Mouse (Mus musculus) right cerebral cortex, postnatal 4 days (tissue): ENCODE results near the gene Gbp7.
"Not testable (repeated sequence)": the region's sequence is repeated elsewhere in the genome, so short reads cannot be mapped to it uniquely, and the experiment has no call there.

Experiments used
- DNase-seq: peaks from one replicate; pipeline ENCODE4 v3.0.0-alpha.2; 2022

Gene Gbp7

GRCm38 (mm10) chr3:142530087-142530953 lies at the start of gene Gbp7:
Gbp7 (plus strand) TSS chr3:142530342.
- peak; percentile 27 for DNase-seq

GRCm38 (mm10) chr3:142490465-142490864 lies 39.7 kb upstream of the Gbp7 start:
- peak; percentile 48 for DNase-seq

GRCm38 (mm10) chr3:142493536-142494061 lies 36.5 kb upstream of the Gbp7 start, which contains the start of gene Gbp5:
Gbp5 (plus strand) TSS chr3:142493978.
- DNase-seq = peak; percentile 25

DNA sequence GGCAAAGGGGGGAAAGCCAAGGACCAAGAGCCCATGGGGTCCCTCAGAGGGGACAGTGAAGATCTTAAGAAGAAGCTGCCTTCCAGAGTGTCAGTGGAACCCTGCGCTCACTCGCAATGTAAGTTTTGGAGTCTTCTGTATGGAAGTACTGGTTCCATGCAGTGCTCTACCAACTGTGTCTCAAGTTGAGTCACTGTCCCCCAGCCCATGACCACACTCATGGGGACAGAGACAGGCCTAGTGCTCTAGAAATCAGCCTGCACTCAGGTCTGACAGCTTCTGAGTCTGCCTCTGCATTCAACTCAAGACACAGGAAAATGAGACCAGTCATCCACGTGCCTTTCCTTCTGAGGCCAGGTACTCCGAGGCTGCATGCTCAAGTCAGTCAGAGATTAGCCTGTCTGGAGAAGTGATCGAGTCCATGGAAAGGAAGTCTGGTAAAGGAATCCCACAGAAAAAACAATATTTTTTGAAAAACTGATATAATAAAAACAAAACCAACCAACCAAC lies 34.9 kb upstream of the Gbp7 start:
- no peak for DNase-seq

- no peak for DNase-seq
Observed at GRCm38 (mm10) chr3:142496113-142497101, 33.7 kb upstream of the Gbp7 start.

DNA sequence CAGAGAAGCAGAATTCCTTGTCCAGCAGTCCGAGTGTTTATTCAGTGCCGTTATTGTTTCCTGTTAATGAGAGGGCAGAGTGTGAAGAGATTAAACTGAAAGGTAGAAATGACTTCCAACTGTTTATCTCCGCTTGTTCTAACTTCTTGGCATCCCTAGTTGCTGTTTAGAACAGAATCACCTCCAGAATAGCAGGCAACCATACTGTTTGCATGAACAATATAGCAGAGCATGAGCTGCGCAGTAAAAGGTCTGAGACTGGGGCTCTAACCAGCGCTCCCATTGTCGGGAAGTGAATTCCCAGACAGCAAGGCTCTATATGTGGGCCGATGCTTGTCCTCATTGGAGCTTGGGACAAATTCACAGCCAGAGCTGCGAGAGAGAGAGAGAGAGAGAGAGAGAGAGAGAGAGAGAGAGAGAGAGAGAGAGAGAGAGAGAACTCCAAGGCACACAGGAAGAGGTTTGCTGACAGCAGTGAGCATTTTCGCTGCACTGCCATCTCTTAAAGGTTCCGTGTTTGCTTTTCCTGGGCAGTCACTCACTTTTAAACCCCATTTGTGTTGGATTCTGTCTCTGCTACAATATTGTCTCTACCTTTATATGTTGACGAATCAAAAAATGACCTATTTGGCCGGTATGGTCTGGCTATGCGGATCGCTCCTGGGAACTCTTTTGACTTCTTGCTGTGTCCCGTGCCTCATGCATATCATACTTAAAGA lies 32.9 kb upstream of the Gbp7 start:
- DNase-seq = no peak

DNA sequence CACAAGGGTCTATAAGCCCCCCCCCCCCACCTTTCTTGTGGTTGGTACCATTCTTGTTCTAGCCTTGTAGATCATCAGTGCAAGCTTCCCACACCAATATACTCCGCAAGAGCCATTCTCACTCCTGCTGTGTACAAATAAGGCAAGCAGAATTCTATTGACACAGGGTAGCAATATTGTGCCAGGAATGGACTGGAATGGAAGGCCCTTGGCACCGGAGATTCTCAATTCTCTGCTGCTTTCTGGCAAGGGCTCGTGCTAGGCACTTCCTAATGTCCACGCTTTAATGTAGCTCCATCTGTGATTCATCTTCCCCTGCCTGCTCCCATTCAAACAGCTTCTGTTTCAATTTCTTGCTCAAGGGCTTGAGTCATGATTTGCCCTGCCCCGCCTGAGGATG lies 31.2 kb upstream of the Gbp7 start:
- no peak for DNase-seq

DNA sequence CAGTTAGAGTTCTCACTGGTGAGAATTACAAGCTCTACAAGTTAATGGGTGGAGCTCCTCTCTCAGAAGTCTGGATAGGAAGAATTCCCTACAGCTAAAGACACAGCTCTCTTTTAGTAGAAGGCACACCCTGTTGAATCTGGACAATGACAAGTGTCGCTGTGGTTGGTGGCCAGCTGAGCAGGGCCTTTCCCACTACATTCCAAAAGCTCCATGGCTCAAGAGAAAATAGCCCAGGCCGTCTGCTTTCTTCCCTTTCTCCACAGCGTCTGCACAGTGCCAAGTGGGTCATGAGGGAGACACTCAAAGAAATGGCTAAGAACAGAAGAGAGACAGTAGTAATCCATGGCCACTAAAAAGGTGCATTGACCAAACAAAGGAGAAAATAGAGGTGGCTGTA lies 2.0 kb upstream of the Gbp7 start:
- DNase-seq = no peak

- DNase-seq = no peak
Observed at GRCm38 (mm10) chr3:142529597-142529996, 545 bp upstream of the Gbp7 start.

- no peak for DNase-seq
Observed at GRCm38 (mm10) chr3:142531595-142531994, 1.5 kb downstream of the Gbp7 start.

DNA sequence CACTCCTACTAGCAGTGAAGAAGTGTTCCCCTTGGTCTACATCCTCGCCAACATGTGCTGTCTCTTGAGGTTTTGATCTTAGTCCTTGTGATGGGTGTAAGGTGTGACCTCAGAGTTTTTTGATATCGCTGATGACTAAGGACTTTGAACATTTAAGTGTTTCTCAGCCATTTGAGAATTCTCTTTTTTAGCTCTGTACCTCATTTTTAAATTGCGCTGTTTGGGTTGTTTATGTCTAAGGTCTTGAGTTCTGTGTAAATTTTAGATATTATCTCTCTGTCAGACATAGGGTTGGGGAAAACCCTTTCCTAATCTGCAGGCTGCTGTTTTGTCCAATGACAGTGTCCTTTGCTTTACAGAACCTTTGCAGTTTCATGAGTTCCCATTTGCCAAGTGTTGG lies 3.0 kb downstream of the Gbp7 start:
- DNase-seq = no peak

DNA sequence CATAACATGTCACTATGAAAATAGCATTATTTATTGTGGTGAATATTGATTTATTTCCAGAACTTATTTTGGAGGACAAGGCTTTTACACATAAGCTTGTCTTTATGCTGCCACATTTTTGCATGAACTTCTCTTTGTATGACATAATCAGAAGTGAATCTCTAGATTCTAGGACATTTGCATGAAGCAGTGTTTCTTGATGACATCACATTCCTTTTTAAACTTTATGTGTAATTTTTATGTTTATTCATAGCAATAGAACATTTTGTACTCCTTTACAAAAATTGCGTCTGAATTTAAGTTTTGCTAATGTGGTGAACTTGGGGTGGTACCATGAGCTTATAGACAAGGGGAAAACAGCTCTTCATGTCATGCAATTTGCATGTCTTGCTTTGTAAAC lies 5.5 kb downstream of the Gbp7 start:
- no peak for DNase-seq

GRCm38 (mm10) chr3:142541391-142541790 lies 11.2 kb downstream of the Gbp7 start:
- DNase-seq = no peak

- not testable (repeated sequence) for DNase-seq
Observed at GRCm38 (mm10) chr3:142542776-142543175, 12.6 kb downstream of the Gbp7 start.

DNA sequence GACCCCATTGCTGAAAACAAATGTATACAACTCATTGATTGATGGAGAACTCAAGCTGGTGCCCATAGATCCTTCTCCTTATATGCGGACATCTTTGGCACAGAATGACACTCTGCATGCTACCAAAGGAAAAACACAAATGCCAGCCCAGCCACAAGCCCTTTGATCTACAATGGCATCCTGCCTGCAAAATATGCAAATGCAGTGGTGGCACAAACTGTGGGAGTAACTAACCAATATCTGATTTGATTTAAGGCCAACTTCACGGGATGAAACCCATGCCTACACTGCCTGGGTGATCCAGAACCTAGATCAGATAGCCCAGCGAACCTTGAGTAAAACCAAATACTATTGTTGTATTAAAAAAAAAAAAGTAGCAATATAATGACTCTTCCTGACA lies 16.5 kb downstream of the Gbp7 start:
- no peak for DNase-seq

GRCm38 (mm10) chr3:142550052-142550676 lies 20.0 kb downstream of the Gbp7 start:
- no peak for DNase-seq

DNA sequence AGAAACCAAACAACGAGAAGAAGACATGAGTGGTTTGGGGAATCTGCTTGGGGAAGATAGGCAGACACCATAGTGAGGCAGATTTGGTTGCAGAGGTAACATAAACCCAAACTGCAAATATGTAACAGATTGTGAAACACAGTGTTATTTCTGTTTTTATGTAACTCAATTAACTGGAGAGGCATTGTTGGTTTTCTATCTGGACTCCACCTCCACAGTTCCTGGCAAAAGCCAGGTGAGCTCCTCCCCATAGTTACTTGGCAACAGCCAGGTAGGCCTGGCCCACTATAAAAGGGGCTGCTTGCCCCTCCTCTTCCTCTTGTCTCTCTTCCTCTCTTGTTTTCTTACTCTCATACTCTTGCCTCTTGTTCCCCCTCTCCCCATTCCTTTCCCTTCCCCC lies 24.5 kb downstream of the Gbp7 start:
- DNase-seq = no peak

DNA sequence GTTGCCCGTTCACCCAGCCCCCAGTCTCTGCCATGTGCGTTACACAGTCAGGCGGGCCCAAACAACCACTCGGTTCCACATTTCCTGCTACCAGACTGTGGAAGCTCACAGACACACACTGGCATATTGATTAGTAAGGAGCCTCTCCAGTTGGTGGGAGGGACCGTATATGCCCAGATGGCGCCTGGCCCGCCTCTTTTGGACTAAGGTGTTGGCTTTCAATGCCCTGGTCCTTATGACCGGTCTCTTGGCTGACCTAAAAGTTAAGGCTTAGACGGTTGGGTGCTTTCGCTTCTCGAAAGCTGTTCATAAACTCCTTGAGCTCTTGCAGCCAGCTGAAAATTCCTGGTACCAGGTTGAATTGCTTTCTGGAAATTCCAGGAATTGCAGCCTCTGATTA lies 25.5 kb downstream of the Gbp7 start:
- no peak for DNase-seq

- DNase-seq = no peak
Observed at GRCm38 (mm10) chr3:142559632-142560228, 29.6 kb downstream of the Gbp7 start, which contains the start of gene Gbp3. Gbp3 (plus strand) TSS chr3:142560026.

GRCm38 (mm10) chr3:142560296-142560948 lies 30.3 kb downstream of the Gbp7 start:
- DNase-seq = peak; percentile 74
